Mouse (Mus musculus) spleen, adult 12 weeks (tissue): ENCODE measurements around the gene AU041133.
A peak's percentile ranks its signal among the peaks of the same experiment; 100 is the strongest.
"Not testable (repeated sequence)": the region's sequence is repeated elsewhere in the genome, so short reads cannot be mapped to it uniquely, and the experiment has no call there.

ENCODE experiments used
- DNase-seq: peaks from one replicate; pipeline ENCODE4 v3.0.0; 2022; ENCODE audit warnings: low spot score

AU041133 gene

DNA sequence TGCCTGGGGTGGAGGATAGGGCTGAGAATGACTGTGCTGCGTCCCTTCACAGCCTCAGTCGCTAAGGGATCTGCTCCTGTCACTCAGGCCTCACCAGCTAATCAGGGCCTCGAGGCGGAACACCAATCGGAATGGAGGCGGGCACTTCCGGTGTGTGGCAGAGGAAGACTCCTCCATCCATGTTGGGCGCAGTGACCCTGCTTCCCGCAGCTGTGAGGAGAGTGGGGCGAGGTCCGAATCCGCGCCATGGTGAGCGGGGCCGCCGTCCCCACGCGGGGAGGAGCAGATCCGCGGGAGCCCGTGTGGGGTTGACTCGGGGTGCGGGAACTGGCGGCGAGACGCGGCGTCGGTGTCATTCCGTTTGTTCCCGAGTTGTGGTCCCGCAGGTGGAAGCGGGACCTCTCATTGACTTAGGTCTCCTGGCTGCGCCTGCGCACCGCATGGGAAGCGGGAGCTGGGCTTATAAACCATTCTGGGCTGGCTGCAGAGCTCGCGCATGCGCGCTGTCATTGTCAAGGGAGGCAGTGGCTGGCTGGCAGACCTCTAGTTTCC, at the start of gene AU041133:
AU041133 (plus strand) TSS at position 164 of the 552 bp plus-strand sequence.
- DNase-seq = peak; percentile 60

DNA sequence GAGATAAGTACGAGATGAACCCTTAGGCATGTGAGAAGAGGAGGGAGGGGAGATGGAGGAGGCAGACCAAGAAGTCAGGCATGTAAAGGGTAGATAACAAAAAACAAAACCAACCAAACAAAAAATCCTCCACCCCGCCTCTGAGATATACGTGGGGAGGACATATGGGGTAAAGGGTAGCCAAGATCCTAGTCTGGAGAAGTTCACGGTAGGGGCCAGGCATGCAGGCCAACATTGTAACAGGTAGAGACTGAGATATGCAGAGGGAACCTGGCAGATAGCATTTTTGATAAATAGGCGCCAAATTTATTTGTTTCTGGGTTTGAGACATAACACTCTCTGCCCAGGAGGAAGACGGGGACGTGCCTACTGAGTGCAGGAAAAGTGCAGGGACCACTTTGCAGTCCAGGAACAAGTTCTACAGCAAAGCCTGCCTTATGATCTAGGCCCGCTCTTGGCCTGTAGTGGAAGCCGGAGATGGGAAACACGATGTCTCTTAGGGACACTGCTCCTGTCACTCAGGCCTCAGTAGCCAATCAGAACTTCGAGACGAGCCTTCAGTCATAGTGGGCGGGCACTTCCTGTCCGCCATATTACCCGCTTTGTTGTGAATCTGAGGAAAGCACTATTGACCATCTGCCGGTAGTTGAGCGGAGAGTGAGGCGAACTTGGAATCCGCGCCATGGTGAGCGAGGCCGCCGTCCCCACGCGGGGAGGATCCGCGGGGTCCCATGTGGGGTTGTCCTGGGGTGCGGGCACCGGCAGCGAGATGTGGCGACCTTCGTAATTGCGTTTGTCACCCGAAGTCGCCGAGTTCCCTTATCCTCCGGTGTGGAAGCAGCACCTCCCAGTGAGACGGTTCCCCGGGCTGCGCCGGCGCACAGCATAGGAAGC, 44.8 kb upstream of the AU041133 start, which contains the start of gene BC024063:
BC024063 (plus strand) TSS at position 626 of the 894 bp plus-strand sequence.
- peak; percentile 43 for DNase-seq

DNA sequence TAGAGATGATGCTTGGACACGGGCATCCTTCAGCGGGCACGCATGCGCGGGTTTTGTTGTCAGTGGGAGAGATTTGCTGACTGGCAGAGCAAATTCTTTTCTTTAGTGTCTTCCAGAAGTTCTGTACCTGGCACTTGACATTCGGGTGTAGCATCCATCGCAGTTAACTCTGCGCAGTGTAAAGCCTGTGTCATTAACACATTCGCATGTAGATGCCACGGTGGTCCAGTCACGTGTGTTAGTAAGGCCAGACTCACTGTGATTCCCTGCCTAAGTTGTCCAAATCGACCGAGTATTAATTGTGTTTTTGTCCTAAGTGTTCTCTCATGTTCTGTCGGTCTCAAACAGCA, 44.2 kb upstream of the AU041133 start:
- DNase-seq = not testable (repeated sequence)

- DNase-seq = no peak
Observed at GRCm38 (mm10) chr10:82117206-82117605, 10.6 kb upstream of the AU041133 start.

GRCm38 (mm10) chr10:82145282-82145681, 17.5 kb downstream of the AU041133 start:
- DNase-seq = no peak

GRCm38 (mm10) chr10:82147571-82147970, 19.8 kb downstream of the AU041133 start:
- DNase-seq = no peak

GRCm38 (mm10) chr10:82167777-82168176, 40.0 kb downstream of the AU041133 start:
- no peak for DNase-seq

GRCm38 (mm10) chr10:82169776-82170175, 42.0 kb downstream of the AU041133 start:
- no peak for DNase-seq

DNA sequence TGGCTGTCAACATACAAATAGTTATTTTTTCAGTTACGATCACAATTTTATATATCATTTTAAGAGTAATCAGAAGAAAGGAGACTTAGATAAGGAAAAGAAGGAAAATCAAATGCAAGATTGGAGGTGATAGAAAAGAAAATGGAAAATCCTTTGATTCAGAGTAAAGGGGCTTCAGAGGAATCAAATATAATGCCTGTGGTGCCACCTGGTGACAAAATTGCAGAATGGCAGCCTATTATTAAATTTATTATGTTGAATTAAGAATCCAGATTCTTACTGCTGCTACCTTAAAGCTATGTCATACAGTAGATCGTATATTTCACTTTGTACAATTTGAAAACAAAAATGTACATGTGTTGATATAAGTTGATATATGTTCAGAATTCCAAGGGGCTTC, 43.0 kb downstream of the AU041133 start:
- no peak for DNase-seq

GRCm38 (mm10) chr10:82178257-82179064, 50.6 kb downstream of the AU041133 start:
- peak; percentile 59 for DNase-seq
